Mouse (Mus musculus) activated CD4-positive, CD25-positive, alpha-beta regulatory T cell, adult 4 months (primary cell): ENCODE data around the gene Enpep. TPM values are rescaled to one million over a fixed set of nuclear protein-coding genes. Genes with fewer than 3 reads are reported as not detected.

Experiments
- ATAC-seq: one replicate; pipeline ENCODE4 v1.8.0; 2017
- polyA plus RNA-seq, 2 experiments: library from polyadenylated mRNA; unstranded; fragments of 100-300 nt; shearing (Covaris generic); gene quantifications; one replicate each; pipeline ENCODE4 v1.2.1; 2017

Gene Enpep
- polyA plus RNA-seq, result not detected

GRCm38 (mm10) chr3:129332586-129332985 lies at the start of gene Enpep:
Enpep (minus strand) TSS chr3:129332720.
- no peak for ATAC-seq

GRCm38 (mm10) chr3:129379109-129379508 lies 46.6 kb upstream of the Enpep start:
- peak; percentile 93 for ATAC-seq

GRCm38 (mm10) chr3:129375087-129375486 lies 42.6 kb upstream of the Enpep start:
- no peak for ATAC-seq

- no peak for ATAC-seq
These were observed 40.6 kb upstream of the Enpep start for GRCm38 (mm10) chr3:129373108-129373507.

GRCm38 (mm10) chr3:129369491-129369890 lies 37.0 kb upstream of the Enpep start:
- ATAC-seq, result no peak

GRCm38 (mm10) chr3:129365919-129366318 lies 33.4 kb upstream of the Enpep start:
- no peak for ATAC-seq

- no peak for ATAC-seq
These were observed 32.4 kb upstream of the Enpep start for GRCm38 (mm10) chr3:129364818-129365390.

- no peak for ATAC-seq
These were observed 30.9 kb upstream of the Enpep start for GRCm38 (mm10) chr3:129363426-129363825.

GRCm38 (mm10) chr3:129358115-129358514 lies 25.6 kb upstream of the Enpep start:
- no peak for ATAC-seq

GRCm38 (mm10) chr3:129353901-129354300 lies 21.4 kb upstream of the Enpep start:
- ATAC-seq, result no peak

GRCm38 (mm10) chr3:129351320-129351877 lies 18.9 kb upstream of the Enpep start:
- no peak for ATAC-seq

- no peak for ATAC-seq
These were observed 14.8 kb upstream of the Enpep start for GRCm38 (mm10) chr3:129347277-129347676.

GRCm38 (mm10) chr3:129342767-129343166 lies 10.2 kb upstream of the Enpep start:
- ATAC-seq, result no peak

- ATAC-seq, result no peak
These were observed 8.5 kb upstream of the Enpep start for GRCm38 (mm10) chr3:129341066-129341465.

GRCm38 (mm10) chr3:129338296-129339091 lies 6.0 kb upstream of the Enpep start:
- no peak for ATAC-seq

- no peak for ATAC-seq
These were observed 378 bp downstream of the Enpep start for GRCm38 (mm10) chr3:129332142-129332541.

- no peak for ATAC-seq
These were observed 1.1 kb downstream of the Enpep start for GRCm38 (mm10) chr3:129331427-129331826.

- ATAC-seq, result no peak
These were observed 4.5 kb downstream of the Enpep start for GRCm38 (mm10) chr3:129328056-129328455.

- no peak for ATAC-seq
These were observed 10.9 kb downstream of the Enpep start for GRCm38 (mm10) chr3:129321585-129321984.

GRCm38 (mm10) chr3:129317032-129317729 lies 15.3 kb downstream of the Enpep start:
- no peak for ATAC-seq

- ATAC-seq, result no peak
These were observed 18.7 kb downstream of the Enpep start for GRCm38 (mm10) chr3:129313671-129314415.

- no peak for ATAC-seq
These were observed 19.3 kb downstream of the Enpep start for GRCm38 (mm10) chr3:129313221-129313620.

GRCm38 (mm10) chr3:129312511-129312910 lies 20.0 kb downstream of the Enpep start:
- no peak for ATAC-seq
